Mouse (Mus musculus) urinary bladder, postnatal 4 days (tissue): ENCODE results near the gene Pnma1.

Experiments
- DNase-seq, 2 experiments: peaks; one replicate each; pipeline ENCODE4 v3.0.0; 2021 to 2022; ENCODE audit warnings: low spot score in 2 of 2

The Pnma1 gene

DNA sequence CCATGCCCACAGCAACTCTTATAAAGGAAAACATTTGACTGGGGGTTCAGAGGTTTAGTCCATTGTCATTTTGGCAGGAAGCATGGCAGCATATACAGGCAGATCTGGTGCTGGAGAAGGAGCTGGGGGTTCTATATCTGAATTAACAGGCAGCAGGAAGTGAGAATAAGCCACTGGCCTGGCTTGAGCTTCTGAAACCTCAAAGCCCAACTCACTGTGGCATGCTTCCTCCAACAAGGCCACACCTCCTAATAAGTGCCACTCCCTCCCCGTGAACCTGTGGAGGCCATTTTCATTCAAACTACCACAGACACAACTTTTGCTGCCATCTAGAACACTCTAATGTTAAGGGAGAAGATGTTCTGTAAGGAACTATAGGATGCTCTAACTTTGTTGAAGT is 40.6 kb downstream of the Pnma1 start:
- DNase-seq: no peak

GRCm38 (mm10) chr12:84107012-84107411 is 41.3 kb downstream of the Pnma1 start:
- no peak for DNase-seq

GRCm38 (mm10) chr12:84101493-84101845 is 46.8 kb downstream of the Pnma1 start:
- DNase-seq: no peak

DNA sequence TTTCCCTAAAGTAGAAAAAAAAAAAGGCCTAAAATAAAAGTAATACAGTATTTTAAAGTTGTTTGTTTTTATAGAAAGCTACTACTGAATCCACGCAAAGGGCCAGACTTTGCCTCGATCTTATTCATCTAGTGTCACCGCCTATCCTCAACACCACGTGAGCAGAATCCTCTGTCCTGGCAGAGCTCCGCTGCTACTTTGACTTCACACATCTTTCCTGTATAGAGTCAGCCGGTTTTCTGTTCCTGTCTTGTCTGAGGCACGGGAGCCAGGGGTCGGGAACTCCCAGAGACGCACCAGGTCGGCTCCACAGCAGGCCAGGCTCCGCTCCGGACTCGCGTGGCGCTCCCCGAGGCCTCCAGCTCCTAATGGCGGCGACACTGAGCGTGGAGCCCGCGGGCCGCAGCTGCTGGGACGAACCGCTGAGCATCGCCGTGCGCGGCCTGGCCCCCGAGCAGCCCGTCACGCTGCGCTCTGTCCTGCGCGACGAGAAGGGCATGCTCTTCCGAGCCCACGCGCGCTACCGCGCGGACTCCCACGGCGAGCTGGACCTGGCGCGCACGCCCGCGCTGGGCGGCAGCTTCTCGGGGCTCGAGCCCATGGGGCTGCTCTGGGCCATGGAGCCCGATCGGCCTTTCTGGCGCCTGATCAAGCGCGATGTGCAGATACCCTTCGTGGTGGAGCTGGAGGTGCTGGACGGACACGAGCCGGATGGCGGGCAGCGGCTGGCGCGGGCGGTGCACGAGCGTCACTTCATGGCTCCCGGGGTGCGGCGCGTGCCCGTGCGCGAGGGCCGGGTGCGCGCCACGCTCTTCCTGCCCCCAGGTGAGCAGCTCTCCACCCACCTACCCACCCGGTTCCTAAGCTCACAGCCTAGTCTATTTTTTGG is 47.4 kb downstream of the Pnma1 start, which contains the start of gene Acot6:
Acot6 (plus strand) TSS at position 51 of the 889 bp plus-strand sequence.
- DNase-seq: peak in 1 of 2 experiments; percentile 43

DNA sequence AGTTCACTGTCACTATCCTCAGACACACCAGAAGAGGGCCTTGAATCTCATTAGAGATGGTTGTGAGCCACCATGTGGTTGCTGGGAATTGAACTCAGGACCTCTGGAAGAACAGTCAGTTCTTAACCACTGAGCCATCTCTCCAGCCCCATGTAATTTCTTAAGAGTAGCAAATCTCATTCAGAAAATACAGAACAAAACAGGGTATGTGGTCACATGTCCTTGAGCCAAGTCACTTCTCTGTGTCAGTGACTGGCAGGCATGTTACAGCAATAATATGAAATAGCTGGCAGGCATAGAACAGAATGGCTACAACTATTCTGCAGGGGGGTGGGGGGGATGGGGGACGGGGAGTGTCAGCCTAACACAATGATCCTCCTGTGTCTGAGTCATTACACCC is 48.2 kb downstream of the Pnma1 start:
- DNase-seq: no peak

- DNase-seq: no peak
Measured at GRCm38 (mm10) chr12:84099605-84100004, 48.7 kb downstream of the Pnma1 start.
